In the genomic region with DNA sequence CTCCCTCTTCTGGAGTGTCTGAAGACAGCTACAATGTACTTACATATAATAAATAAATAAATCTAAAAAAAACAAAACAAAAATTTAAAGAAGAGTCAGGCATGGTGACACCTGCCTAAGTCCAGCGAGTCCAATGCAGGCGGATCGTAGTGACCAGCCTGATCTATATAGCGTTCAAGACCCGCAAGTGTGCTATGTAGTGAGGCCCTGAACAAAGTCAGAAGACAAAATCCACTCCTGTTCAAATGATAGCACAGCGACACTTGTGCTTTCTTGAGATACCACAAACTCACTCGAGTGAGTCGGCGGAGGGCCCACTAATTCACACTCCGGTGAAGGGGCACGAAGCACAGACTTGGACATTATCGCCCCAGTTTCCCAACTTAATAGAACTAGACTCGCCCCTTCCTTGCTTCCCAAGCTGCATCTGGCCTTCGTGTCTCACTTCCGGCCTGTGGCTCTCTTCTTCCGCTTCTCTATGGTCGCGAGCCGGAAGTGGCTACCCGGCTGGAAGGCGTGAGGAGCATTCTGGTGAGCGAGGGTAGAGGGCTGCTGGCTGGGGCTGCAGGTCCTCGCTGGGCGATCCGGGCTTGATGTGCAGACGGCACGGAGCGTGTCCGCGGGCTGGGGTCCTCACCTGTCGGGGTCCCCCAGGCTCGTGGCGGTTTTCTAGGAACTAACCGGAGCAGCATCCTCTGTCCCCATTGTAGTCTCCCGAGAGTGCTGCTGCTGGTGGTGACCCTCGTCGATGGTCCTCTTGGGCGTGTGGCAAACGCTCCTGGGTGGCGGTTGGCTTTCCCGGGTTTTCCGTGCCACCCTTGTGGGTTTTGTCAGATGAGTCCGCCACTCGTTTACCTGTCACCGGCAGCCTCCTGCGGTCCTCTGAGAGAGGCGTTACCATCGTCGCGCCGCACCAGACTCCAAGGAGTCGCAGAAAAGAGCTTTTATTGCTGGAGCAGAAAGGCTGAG, we compare ENCODE assay signal across 8 mouse cellular contexts. TPM values are rescaled to one million over a fixed set of nuclear protein-coding genes. Genes with fewer than 3 reads are reported as not detected.
A peak's percentile ranks its signal among the peaks of the same experiment; 100 is the strongest.
DNase-seq lines count a peak whose midpoint lies in the region; ATAC-seq and TF ChIP-seq lines count a peak whose summit lies in the region.

A gene (plus strand): TSS at position 473 of the 969 bp plus-strand sequence.

- H3K4me1 ChIP-seq in erythroblast, embryonic 14.5 days (ENCODE audit: control insufficient read depth), result peaks cover 22% of the 10 kb centered on the region
- H3K4me1 ChIP-seq in heart, embryonic 12.5 days (replicated peaks), result peaks cover 5% of the 10 kb centered on the region
- H3K4me1 ChIP-seq in kidney, postnatal 0 days (replicated peaks; ENCODE audit: insufficient read depth, low read length), result peaks cover 5% of the 10 kb centered on the region
- peaks cover 5% of the 10 kb centered on the region for H3K4me1 ChIP-seq in liver, embryonic 11.5 days (replicated peaks; ENCODE audit: control insufficient read depth, insufficient read depth, low read length)
- H3K4me1 ChIP-seq in stomach, embryonic 14.5 days (ENCODE audit: control insufficient read depth, insufficient read depth, low read length), result peaks cover 4% of the 10 kb centered on the region; the same call in 1 of the 2 replicates

- peak; percentile 87 for ATAC-seq in heart, embryonic 12.5 days (ENCODE audit: insufficient number of reproducible peaks, low FRiP score)
- ATAC-seq in kidney, postnatal 0 days (replicated peaks; ENCODE audit: low FRiP score, low read depth), result peak; percentile 85
- ATAC-seq in liver, embryonic 11.5 days (replicated peaks; ENCODE audit: low FRiP score), result peak; percentile 92
- ATAC-seq in stomach, embryonic 14.5 days (ENCODE audit: insufficient number of reproducible peaks, insufficient read depth, low FRiP score, low read depth), result peak; percentile 93

- peak within 1 kb of the TSS; percentile 95 for H3ac ChIP-seq in C2C12 (ENCODE audit: control insufficient read depth, insufficient read length, low read depth)

- DNase-seq in brain, embryonic 14.5 days (ENCODE audit: low read depth), result peak; percentile 96
- peak; percentile 95 for DNase-seq in kidney, postnatal 0 days (ENCODE audit: low spot score)
- peak; percentile 83 for DNase-seq in liver, embryonic 11.5 days (ENCODE audit: low spot score)
- DNase-seq in naive thymus-derived CD4-positive, alpha-beta T cell, adult 2 months (ENCODE audit: low read depth), result peak; percentile 82

- H3K27ac ChIP-seq in heart, embryonic 12.5 days (ENCODE audit: poor library complexity, severe bottlenecking), result peak within 1 kb of the TSS; percentile 17; the same call in 1 of the 2 replicates
- H3K27ac ChIP-seq in kidney, postnatal 0 days, result peak within 1 kb of the TSS; percentile 80
- H3K27ac ChIP-seq in liver, embryonic 11.5 days (ENCODE audit: low read depth, low read length), result peak within 1 kb of the TSS; percentile 81; the same call in 1 of the 2 replicates
- H3K27ac ChIP-seq in stomach, embryonic 14.5 days (ENCODE audit: low read length), result peak within 1 kb of the TSS; percentile 70

- H3K9me3 ChIP-seq in erythroblast, embryonic 14.5 days (ENCODE audit: control insufficient read depth, low read length), result no peaks in the 10 kb centered on the region
- no peaks in the 10 kb centered on the region for H3K9me3 ChIP-seq in heart, embryonic 12.5 days (replicated peaks)
- no peaks in the 10 kb centered on the region for H3K9me3 ChIP-seq in kidney, postnatal 0 days (replicated peaks; ENCODE audit: low read length)
- no peaks in the 10 kb centered on the region for H3K9me3 ChIP-seq in liver, embryonic 11.5 days (ENCODE audit: control insufficient read depth, low read length)
- H3K9me3 ChIP-seq in stomach, embryonic 14.5 days (ENCODE audit: control insufficient read depth, low read depth, low read length), result no peaks in the 10 kb centered on the region

- peak within 1 kb of the TSS; percentile 86 for H3K4me2 ChIP-seq in heart, embryonic 12.5 days
- peak within 1 kb of the TSS; percentile 77 for H3K4me2 ChIP-seq in kidney, postnatal 0 days (ENCODE audit: low read length)
- peak within 1 kb of the TSS; percentile 77 for H3K4me2 ChIP-seq in liver, embryonic 11.5 days
- peak within 1 kb of the TSS; percentile 63 for H3K4me2 ChIP-seq in stomach, embryonic 14.5 days (replicated peaks; ENCODE audit: low read depth, low read length)

- TF ChIP-seq CTCF in C2C12 (IDR thresholded peaks at IDR 0.05; ENCODE audit: control insufficient read depth, insufficient read depth, insufficient read length), result no peak
- no peak for TF ChIP-seq CTCF in brain, embryonic 14.5 days (IDR thresholded peaks at IDR 0.05; ENCODE audit: borderline replicate concordance, extremely low read depth, insufficient read depth, insufficient read length)
- no peak for TF ChIP-seq CTCF in kidney, postnatal 0 days (IDR thresholded peaks at IDR 0.05; ENCODE audit: low read depth)

- TF ChIP-seq POLR2A in brain, embryonic 14.5 days (IDR thresholded peaks at IDR 0.05; ENCODE audit: borderline replicate concordance, extremely low read depth, insufficient read depth, insufficient read length, poor library complexity, severe bottlenecking), result peak; percentile 41; the same call in 1 of the 2 replicates

- peak within 1 kb of the TSS; percentile 92 for H3K4me3 ChIP-seq in C2C12 (ENCODE audit: insufficient read depth, poor library complexity, severe bottlenecking)
- peak within 1 kb of the TSS; percentile 97 for H3K4me3 ChIP-seq in erythroblast, embryonic 14.5 days (replicated peaks)
- peak within 1 kb of the TSS; percentile 84 for H3K4me3 ChIP-seq in heart, embryonic 12.5 days
- H3K4me3 ChIP-seq in kidney, postnatal 0 days (replicated peaks; ENCODE audit: low read depth, low read length), result peak within 1 kb of the TSS; percentile 78
- H3K4me3 ChIP-seq in liver, embryonic 11.5 days (ENCODE audit: low read depth, low read length), result peak within 1 kb of the TSS; percentile 92
- peak within 1 kb of the TSS; percentile 62 for H3K4me3 ChIP-seq in stomach, embryonic 14.5 days (ENCODE audit: low read depth, low read length)

- 2% methylated on average over 52 of the region's 52 CpGs for WGBS in heart, embryonic 12.5 days
- 3% methylated on average over 52 of the region's 52 CpGs for WGBS in kidney, postnatal 0 days
- WGBS in liver, embryonic 11.5 days, result 2% methylated on average over 52 of the region's 52 CpGs
- 2% methylated on average over 52 of the region's 52 CpGs for WGBS in stomach, embryonic 14.5 days

- H3K27me3 ChIP-seq in C2C12 (ENCODE audit: control insufficient read depth, insufficient read depth, insufficient read length), result no peaks in the 10 kb centered on the region
- H3K27me3 ChIP-seq in erythroblast, embryonic 14.5 days (ENCODE audit: control insufficient read depth), result no peaks in the 10 kb centered on the region
- no peaks in the 10 kb centered on the region for H3K27me3 ChIP-seq in heart, embryonic 12.5 days (replicated peaks)
- H3K27me3 ChIP-seq in kidney, postnatal 0 days (ENCODE audit: insufficient read depth, low read length), result no peaks in the 10 kb centered on the region
- no peaks in the 10 kb centered on the region for H3K27me3 ChIP-seq in liver, embryonic 11.5 days (replicated peaks; ENCODE audit: control insufficient read depth, insufficient read depth, low read length)
- no peaks in the 10 kb centered on the region for H3K27me3 ChIP-seq in stomach, embryonic 14.5 days (ENCODE audit: control insufficient read depth, insufficient read depth, low read length)

- H3K9ac ChIP-seq in heart, embryonic 12.5 days, result peak within 1 kb of the TSS; percentile 76
- H3K9ac ChIP-seq in kidney, postnatal 0 days (ENCODE audit: low read depth, low read length), result peak within 1 kb of the TSS; percentile 76
- peak within 1 kb of the TSS; percentile 83 for H3K9ac ChIP-seq in liver, embryonic 11.5 days (ENCODE audit: low read depth, low read length)
- peak within 1 kb of the TSS; percentile 56 for H3K9ac ChIP-seq in stomach, embryonic 14.5 days (replicated peaks; ENCODE audit: low read depth, low read length)

- peaks cover 6% of the 10 kb centered on the region for H3K36me3 ChIP-seq in C2C12 (ENCODE audit: control insufficient read depth, insufficient read depth)
- H3K36me3 ChIP-seq in erythroblast, embryonic 14.5 days (ENCODE audit: control insufficient read depth), result peaks cover 20% of the 10 kb centered on the region
- H3K36me3 ChIP-seq in heart, embryonic 12.5 days, result peaks cover 29% of the 10 kb centered on the region
- 0 out of 2 replicates have a peak, but pooled peaks cover 8% of the 10 kb centered on the region for H3K36me3 ChIP-seq in kidney, postnatal 0 days (ENCODE audit: insufficient read depth, low read length)
- H3K36me3 ChIP-seq in liver, embryonic 11.5 days (ENCODE audit: control insufficient read depth, insufficient read depth, low read length), result peaks cover 4% of the 10 kb centered on the region; the same call in 1 of the 2 replicates
- peaks cover 14% of the 10 kb centered on the region for H3K36me3 ChIP-seq in stomach, embryonic 14.5 days (ENCODE audit: control insufficient read depth, insufficient read depth, low read length)

- peaks cover 36% of the 10 kb centered on the region for H3K79me3 ChIP-seq in C2C12 (ENCODE audit: low read depth)

- peaks cover 50% of the 10 kb centered on the region for H3K79me2 ChIP-seq in C2C12 (ENCODE audit: control insufficient read depth, insufficient read depth)

TF ChIP-seq in C2C12, 6 proteins besides CTCF, POLR2A, EP300 and RAD21:
- TF ChIP-seq MYOD1 (IDR thresholded peaks at IDR 0.05; ENCODE audit: control insufficient read depth, insufficient read length, low read depth), result no peak
- TF ChIP-seq USF1 (IDR thresholded peaks at IDR 0.05; ENCODE audit: low read depth), result no peak
- no peak for TF ChIP-seq MYOG (IDR thresholded peaks at IDR 0.05; ENCODE audit: control insufficient read depth, extremely low read depth, insufficient read length)
- no peak for TF ChIP-seq FOSL1 (IDR thresholded peaks at IDR 0.05; ENCODE audit: insufficient read depth, low read length, poor library complexity, severe bottlenecking)
- peak; percentile 76 for TF ChIP-seq MAX (IDR thresholded peaks at IDR 0.05)
- no peak for TF ChIP-seq CEBPB (IDR thresholded peaks at IDR 0.05; ENCODE audit: low read depth)

RNA-seq across cellular contexts. Expression of the gene that starts here (rescaled TPM):
- polyA plus RNA-seq in C2C12 (2012; fragmentation: generic; extraction: Trizol), result 44.1 TPM
- polyA plus RNA-seq in brain, embryonic 14.5 days (2012; rRNA removed), result 75.1 and 84.7 TPM in 2 replicates
- polyA plus RNA-seq in erythroblast, embryonic 14.5 days (2012), result 0.29 and 0.65 TPM in 2 replicates
- polyA plus RNA-seq in heart, embryonic 12.5 days (2016; fragmentation: Nextera tagmentation; extraction: Ambion mirVana), result 28.8 and 29.6 TPM in 2 replicates
- polyA plus RNA-seq in kidney, postnatal 0 days (2015; fragmentation: Nextera tagmentation; extraction: Ambion mirVana), result 27.3 and 29.8 TPM in 2 replicates
- polyA plus RNA-seq in liver, embryonic 11.5 days (2014; fragmentation: Nextera tagmentation; extraction: Ambion mirVana), result 40.5 and 42.5 TPM in 2 replicates
- 38.1 and 40.1 TPM in 2 replicates for polyA plus RNA-seq in stomach, embryonic 14.5 days (2014; fragmentation: Nextera tagmentation; extraction: Ambion mirVana)

Comparison
In these comparisons a context has a peak if more than half of its experiments do, and no peak if none do; other contexts are left out.
1. Peak in every context shown above with its lines: DNase-seq, ATAC-seq, H3K4me3 ChIP-seq and H3K27ac ChIP-seq.
2. RNA of the gene that starts here (polyA plus RNA-seq): 75.1 to 84.7 TPM in brain, embryonic 14.5 days, 44.1 TPM in C2C12 (single experiment), 40.5 to 42.5 TPM in liver, embryonic 11.5 days, 38.1 to 40.1 TPM in stomach, embryonic 14.5 days, 28.8 to 29.6 TPM in heart, embryonic 12.5 days and 27.3 to 29.8 TPM in kidney, postnatal 0 days; 0.29 to 0.65 TPM in erythroblast, embryonic 14.5 days; every median in the first group is over 10 times any median in the second.
3. H3K27ac ChIP-seq: peak in every context shown above with its lines; median percentile 81 in liver, embryonic 11.5 days; 80 in kidney, postnatal 0 days; 70 in stomach, embryonic 14.5 days; 17 in heart, embryonic 12.5 days.